Mouse (Mus musculus) small intestine, adult 2 months (tissue): ENCODE measurements around the gene Fabp1.

Experiments
- CTCF ChIP-seq: fragments of 200-500 bp; IDR thresholded peaks from 2 replicates; pipeline ENCODE4 v1.5.1; 2012; ENCODE audit warnings: low read depth, mild to moderate bottlenecking, control low read depth, inconsistent platforms, low read length, moderate library complexity, mixed read lengths; ENCODE audit not compliant: insufficient replicate concordance, insufficient read length; ENCODE audit errors: extremely low read depth
- POLR2A ChIP-seq: fragments of 200-500 bp; IDR thresholded peaks from 2 replicates; pipeline ENCODE4 v1.6.1; 2012; ENCODE audit warnings: low read depth, mild to moderate bottlenecking, control low read depth, inconsistent platforms, low read length, moderate library complexity

- TF ChIP-seq CTCF (no peak), POLR2A (no peak)
Observed at GRCm38 (mm10) chr6:71237031-71237431, 37.4 kb downstream of the Fabp1 start.
